Mouse (Mus musculus): Measurements from ENCODE around the gene Mocs3. TPM values are rescaled to one million over a fixed set of nuclear protein-coding genes. Genes with fewer than 3 reads are reported as not detected.

The Mocs3 gene
- 0.39 TPM for polyA plus RNA-seq (2017; shearing (Covaris generic))

DNA sequence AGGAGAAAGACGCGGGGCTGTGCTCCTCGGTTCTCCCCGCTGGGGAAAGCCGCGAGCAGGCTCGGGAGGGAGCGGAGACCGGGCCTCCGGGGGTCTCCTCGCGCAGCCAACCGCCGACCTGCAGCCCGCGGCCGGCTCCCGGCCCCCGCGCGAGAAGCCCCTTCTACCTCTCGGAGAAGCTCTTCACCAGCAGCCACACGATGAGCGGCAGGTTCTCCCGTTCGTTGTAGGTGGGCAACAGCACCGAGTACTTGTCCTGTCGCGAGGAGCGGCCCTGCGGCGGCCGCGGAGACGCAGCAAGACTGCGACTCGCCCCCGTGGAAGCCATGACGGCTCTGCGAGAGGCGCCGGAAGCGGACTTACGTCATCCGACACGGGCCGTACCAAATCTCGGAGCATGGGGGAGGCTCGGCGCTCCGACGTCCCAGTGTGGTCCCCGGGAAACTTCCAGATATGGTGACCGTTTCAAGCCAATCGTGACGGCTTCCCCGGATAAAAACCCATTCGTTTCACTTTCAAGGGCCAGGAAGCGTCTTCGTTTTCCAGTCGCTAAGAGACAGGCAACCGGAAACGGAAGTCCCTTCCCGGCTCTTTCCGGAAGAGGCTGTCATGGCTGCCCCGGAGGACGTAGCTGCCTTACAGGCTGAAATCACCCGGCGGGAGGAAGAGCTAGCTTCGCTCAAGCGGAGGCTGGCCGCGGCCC is at the start of gene Mocs3, which contains the start of the genes Gm20716 and Dpm1:
TSS of gene Mocs3 (plus strand) at position 597 of the 703 bp plus-strand sequence.
TSS of gene Gm20716 (minus strand) at position 339 of the 703 bp plus-strand sequence.
TSS of gene Dpm1 (minus strand) at position 566 of the 703 bp plus-strand sequence.

DNA sequence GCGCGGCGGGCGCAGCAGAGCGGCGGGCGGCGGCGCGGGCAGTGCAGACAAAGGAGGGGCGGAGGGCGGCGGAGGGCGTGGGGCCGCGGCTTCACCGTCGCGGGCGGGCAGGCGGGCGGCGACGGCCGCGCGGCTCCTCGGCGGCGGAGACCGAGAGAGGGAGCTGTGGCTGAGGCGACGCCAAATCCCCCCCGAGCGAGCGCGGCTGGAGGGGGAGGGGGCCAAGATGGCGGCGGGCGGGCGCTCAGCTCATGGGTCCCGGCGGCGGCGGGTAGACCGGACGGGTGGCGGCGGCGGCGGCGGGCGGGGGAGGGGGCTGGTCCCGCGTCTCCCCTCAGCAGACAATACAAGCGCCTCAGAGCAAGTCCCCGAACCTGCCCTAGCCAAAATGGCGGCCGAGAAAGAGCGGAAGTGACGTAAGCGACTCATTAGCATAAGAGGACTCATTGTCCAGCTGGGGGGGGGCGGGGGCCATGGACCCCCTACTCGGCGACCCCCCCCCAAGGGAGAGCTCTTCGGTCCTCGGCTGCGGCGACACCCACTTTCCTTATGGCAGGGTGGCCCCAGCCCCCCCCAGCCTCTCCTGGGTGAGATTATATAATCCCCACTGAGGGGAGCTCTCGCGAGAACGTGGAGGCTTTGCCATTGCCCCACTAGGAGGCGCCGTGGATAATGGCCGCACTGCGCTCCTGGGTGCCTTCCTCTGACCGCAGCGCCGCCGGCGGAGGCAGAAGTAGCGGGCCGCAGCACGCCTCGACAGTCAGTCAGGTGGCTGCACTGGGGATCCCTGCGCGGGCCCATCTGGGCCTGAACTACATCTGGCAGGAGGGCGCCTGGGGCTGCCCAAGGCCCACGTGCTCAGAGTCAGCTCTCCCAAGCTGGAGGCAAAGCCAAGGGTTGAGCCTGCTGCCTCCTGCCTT is 23.4 kb upstream of the Mocs3 start, which contains the start of gene Adnp:
TSS of gene Adnp (minus strand) at position 388 of the 920 bp plus-strand sequence.

DNA sequence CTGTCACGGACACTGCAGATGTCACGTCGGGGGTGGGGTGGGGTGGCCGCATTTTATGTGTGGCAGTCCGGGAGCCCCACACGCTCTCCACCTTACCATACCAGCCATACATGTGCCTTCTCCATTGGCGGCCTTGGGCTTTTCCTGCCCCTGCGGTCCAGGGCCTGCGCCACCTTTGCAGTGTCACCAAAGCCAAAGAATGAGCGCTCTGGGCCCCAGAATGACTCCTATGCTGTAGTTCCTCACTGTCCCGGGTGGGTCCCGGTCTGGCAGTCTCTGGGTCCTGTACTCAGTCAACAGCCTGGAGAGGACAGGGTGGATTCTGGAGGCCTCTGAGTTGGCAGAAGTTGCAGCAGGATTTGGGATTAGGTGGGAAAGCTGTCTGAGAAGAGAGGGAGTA is 51.2 kb downstream of the Mocs3 start, which contains the start of gene Kcng1:
TSS of gene Kcng1 (minus strand) at position 155 of the 400 bp plus-strand sequence.

Other genes with a start within 250 kb of the Mocs3 start
- 0.60 TPM for gene Ripor3, start 220.0 kb upstream of the Mocs3 start, polyA plus RNA-seq (2017; shearing (Covaris generic))
- 0.48 TPM for gene Pard6b, start 149.6 kb upstream of the Mocs3 start, polyA plus RNA-seq (2017; shearing (Covaris generic))
- gene Adnp, start 23.5 kb upstream of the Mocs3 start, polyA plus RNA-seq (2017; shearing (Covaris generic)), result not detected
- gene Gm20716, start 258 bp upstream of the Mocs3 start, polyA plus RNA-seq (2017; shearing (Covaris generic)), result 14.7 TPM
- gene Dpm1, start within 50 bp of the Mocs3 start, polyA plus RNA-seq (2017; shearing (Covaris generic)), result 147 TPM
- not detected for gene Kcng1, start 51.1 kb downstream of the Mocs3 start, polyA plus RNA-seq (2017; shearing (Covaris generic))

Measured in inflammation-experienced regulatory T-cells, adult 16 weeks (primary cell).